Mouse (Mus musculus) bone marrow macrophage, adult 2 months (primary cell): ENCODE results near the gene Tut1. TPM values are rescaled to one million over a fixed set of nuclear protein-coding genes. Genes with fewer than 3 reads are reported as not detected.

Source experiments
- H3K27ac ChIP-seq: 2 replicates; pipeline ENCODE4 v1.5.1; 2012; ENCODE audit warnings: low read depth, low read length; ENCODE audit not compliant: insufficient read depth
- H3K4me1 ChIP-seq: 2 replicates; pipeline ENCODE4 v1.6.1; 2012; ENCODE audit warnings: low read length; ENCODE audit not compliant: control insufficient read depth, insufficient read depth
- H3K4me3 ChIP-seq: 2 replicates; pipeline ENCODE4 v1.5.1; 2012; ENCODE audit warnings: mild to moderate bottlenecking, low read length, moderate library complexity; ENCODE audit not compliant: insufficient read depth
- CTCF ChIP-seq: IDR thresholded peaks from 2 replicates; pipeline ENCODE4 v1.5.1; 2012; ENCODE audit warnings: low read depth, mild to moderate bottlenecking, low read length, moderate library complexity
- POLR2A ChIP-seq: IDR thresholded peaks from 2 replicates; pipeline ENCODE4 v1.6.1; 2012; ENCODE audit warnings: mild to moderate bottlenecking, low read depth, low read length, borderline replicate concordance
- polyA plus RNA-seq: library from polyadenylated mRNA; stranded (reverse); fragments of >200 nt; gene quantifications from 2 replicates; pipeline ENCODE4 v1.2.4, GENCODE M21; 2012; ENCODE audit not compliant: missing spikeins, insufficient read depth, insufficient read length

Gene Tut1
- polyA plus RNA-seq, 1 experiment = 12.5 TPM

GRCm38 (mm10) chr19:8942276-8942964, 11.2 kb upstream of the Tut1 start:
- peak overlapping the region; percentile 93 for H3K4me3 ChIP-seq
- H3K4me1 ChIP-seq = peaks cover 35% of the 10 kb centered on the region
- TF ChIP-seq POLR2A (no peak), CTCF (no peak)
- H3K27ac ChIP-seq = peak overlapping the region; percentile 84

DNA sequence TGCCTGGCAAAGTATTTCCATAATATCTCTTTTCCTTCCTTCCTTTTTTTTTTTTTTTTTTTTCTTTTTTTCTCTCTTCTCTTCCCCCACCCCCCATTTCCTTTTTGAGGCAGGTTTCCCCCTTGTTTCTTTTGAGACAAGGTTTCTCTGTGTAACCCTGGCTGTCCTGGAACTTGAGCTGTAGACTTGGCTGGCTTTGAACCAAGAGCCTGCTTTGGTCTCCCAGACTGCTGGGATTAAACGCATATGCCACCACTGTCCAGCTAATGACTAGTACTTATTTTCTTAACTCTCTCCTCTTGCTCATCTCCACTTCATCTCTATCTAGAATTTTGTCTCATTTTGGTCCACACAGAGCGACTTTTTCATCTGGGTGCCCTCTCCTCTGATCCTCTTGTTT, 10.6 kb upstream of the Tut1 start:
- Histone ChIP-seq H3K4me1 (peaks cover 35% of the 10 kb centered on the region), H3K27ac (peak overlapping the region; percentile 84; the same call in 1 of the 2 replicates), H3K4me3 (peak overlapping the region; percentile 93)
- TF ChIP-seq POLR2A = no peak

- Histone ChIP-seq H3K27ac (peak overlapping the region; percentile 4; the same call in 1 of the 2 replicates), H3K4me3 (peak overlapping the region; percentile 12; the same call in 1 of the 2 replicates), H3K4me1 (peaks cover 25% of the 10 kb centered on the region)
- TF ChIP-seq POLR2A (no peak), CTCF (no peak)
Measured at GRCm38 (mm10) chr19:8944062-8944461, 9.6 kb upstream of the Tut1 start.

DNA sequence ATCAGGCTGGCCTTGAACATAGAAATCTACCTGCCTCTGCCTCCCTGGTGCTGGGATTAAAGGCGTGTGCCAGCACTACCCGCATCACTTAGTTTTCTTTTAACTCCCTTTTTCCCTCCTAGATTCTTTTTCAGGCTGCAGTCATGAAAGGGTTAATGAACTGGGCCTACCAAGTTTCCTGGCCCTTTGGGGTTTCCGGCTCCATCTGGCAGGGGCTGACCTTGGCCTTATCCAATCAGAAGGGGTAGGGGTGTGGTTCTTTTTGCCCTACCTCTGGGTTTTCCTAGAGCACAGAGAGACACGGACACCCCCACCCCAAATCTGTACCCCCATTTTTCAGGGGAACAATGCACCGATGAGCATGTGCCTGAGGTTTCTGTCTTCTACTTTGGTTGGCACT, 8.9 kb upstream of the Tut1 start:
- Histone ChIP-seq H3K4me1 (peaks cover 24% of the 10 kb centered on the region), H3K4me3 (peak overlapping the region; percentile 56), H3K27ac (peak overlapping the region; percentile 71)
- TF ChIP-seq CTCF (no peak), POLR2A (no peak)

DNA sequence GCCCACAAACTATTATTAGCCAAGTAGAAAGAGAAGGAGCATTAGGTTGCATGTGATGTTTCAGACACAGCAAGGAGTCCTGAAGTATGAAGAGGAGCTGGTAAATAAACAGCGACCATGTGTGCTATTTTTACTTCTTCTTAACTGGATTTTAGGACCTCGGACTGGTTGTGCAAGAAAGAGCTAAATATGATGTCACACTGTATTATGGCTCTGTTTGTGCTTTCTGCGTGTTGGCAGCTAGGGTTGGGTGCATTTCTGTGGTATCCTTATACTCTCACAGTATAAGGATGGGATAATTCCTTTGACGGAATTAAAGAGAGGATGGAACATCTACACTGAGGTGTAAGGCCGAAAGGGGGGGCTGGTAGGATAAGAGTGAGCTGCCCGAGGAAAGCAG, 8.4 kb upstream of the Tut1 start:
- peak overlapping the region; percentile 56 for H3K4me3 ChIP-seq
- TF ChIP-seq POLR2A (no peak), CTCF (no peak)
- peaks cover 24% of the 10 kb centered on the region for H3K4me1 ChIP-seq
- H3K27ac ChIP-seq = peak overlapping the region; percentile 71

DNA sequence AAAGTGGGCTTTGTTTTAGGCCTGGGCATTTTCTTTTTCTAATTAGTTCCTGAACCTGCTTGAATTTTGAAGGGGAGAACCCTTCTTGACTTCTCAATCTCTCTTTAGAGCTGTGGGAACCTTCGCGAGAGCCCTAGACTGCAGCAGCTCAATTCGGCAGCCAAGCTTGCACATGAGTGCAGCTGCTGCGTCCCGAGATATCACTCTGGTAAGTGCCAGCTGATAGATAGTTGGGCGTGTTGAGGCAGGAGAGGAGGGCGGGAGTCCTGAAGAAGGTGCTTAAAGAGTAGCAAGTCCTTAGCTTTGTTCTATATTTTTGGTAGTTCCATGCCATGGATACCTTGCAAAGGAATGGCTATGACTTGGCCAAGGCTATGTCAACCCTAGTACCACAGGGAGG, 6.7 kb upstream of the Tut1 start:
- Histone ChIP-seq H3K4me3 (no peak overlapping the region), H3K27ac (no peak overlapping the region), H3K4me1 (peaks cover 21% of the 10 kb centered on the region)
- TF ChIP-seq POLR2A (no peak), CTCF (no peak)

DNA sequence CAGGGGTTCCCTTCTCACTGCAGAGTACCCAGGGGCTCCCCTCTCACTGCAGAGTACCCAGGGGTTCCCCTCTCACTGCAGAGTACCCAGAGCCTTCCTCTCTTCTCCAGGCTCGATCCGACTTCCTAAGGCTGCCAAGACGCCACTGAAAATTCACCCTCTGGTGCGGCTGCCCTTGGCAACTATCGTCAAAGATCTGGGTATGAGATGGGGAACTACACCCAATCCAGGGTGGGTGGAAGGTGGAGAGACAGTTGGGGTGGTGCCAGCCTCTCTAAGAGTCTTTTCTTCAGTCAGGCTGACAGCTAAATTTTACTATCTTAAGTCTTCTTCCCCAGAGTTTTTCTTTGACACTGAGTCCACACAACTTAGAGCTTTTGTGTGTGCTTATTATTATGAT, 3.5 kb upstream of the Tut1 start:
- Histone ChIP-seq H3K4me3 (no peak overlapping the region), H3K27ac (no peak overlapping the region), H3K4me1 (peaks cover 22% of the 10 kb centered on the region)
- no peak for TF ChIP-seq CTCF

GRCm38 (mm10) chr19:8952241-8952640, 1.4 kb upstream of the Tut1 start:
- Histone ChIP-seq H3K27ac (no peak overlapping the region), H3K4me3 (no peak overlapping the region), H3K4me1 (peaks cover 17% of the 10 kb centered on the region)
- TF ChIP-seq CTCF (no peak), POLR2A (no peak)

GRCm38 (mm10) chr19:8954171-8954570, 524 bp downstream of the Tut1 start:
- Histone ChIP-seq H3K4me1 (peaks cover 17% of the 10 kb centered on the region), H3K4me3 (peak overlapping the region; percentile 92), H3K27ac (peak overlapping the region; percentile 74)
- TF ChIP-seq CTCF (no peak), POLR2A (no peak)

GRCm38 (mm10) chr19:8962256-8962655, 8.6 kb downstream of the Tut1 start:
- TF ChIP-seq POLR2A = no peak
- TF ChIP-seq CTCF = no peak
- no peak overlapping the region for H3K4me3 ChIP-seq
- H3K27ac ChIP-seq = no peak overlapping the region
- H3K4me1 ChIP-seq = peaks cover 7% of the 10 kb centered on the region
